Mouse (Mus musculus): Measurements from ENCODE around the gene B3gnt6. TPM values are rescaled to one million over a fixed set of nuclear protein-coding genes. Genes with fewer than 3 reads are reported as not detected.

The B3gnt6 gene
- polyA plus RNA-seq, 1 experiment from 2014 or later, result not detected

GRCm38 (mm10) chr7:98147766-98148165, 51.5 kb downstream of the B3gnt6 start:
- no peak for DNase-seq (ENCODE audit: low spot score, missing footprints)
- Histone ChIP-seq H3K4me1 (ENCODE audit: control insufficient read depth, insufficient read depth, low read length) (peaks cover 8% of the 10 kb centered on the region; the same call in 1 of the 2 replicates), H3K9ac (ENCODE audit: low read length) (no peak overlapping the region), H3K27me3 (ENCODE audit: control insufficient read depth, insufficient read depth, low read length) (no peaks in the 10 kb centered on the region), H3K27ac (ENCODE audit: low read depth, low read length) (no peak overlapping the region), H3K9me3 (ENCODE audit: control insufficient read depth, low read length) (no peaks in the 10 kb centered on the region), H3K4me2 (no peak overlapping the region), H3K36me3 (ENCODE audit: control insufficient read depth, insufficient read depth, low read length) (no peaks in the 10 kb centered on the region), H3K4me3 (ENCODE audit: low read depth, low read length) (no peak overlapping the region)
- no peak for ATAC-seq (ENCODE audit: low FRiP score)
- WGBS, result 69% methylated on average over 8 of the region's 8 CpGs

DNA sequence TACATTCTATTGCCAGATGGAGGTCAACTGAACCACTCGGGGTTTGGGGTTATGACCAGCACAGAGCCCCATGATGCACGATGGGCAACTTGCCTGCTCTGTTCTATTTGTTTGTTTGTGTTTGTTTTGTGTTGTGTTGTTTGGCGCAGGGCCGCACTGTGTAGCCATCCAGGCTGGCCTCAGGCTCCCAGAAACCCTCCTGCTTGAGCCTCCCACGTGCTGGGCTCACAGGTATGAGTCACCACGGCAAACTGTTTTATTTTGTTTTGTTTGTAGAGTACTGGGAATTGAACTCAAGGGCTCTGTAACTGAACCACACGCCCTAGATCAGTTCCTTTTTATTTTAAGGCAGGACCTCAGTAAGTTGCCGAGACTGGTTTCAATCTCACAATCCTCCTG, 52.8 kb downstream of the B3gnt6 start:
- DNase-seq (ENCODE audit: low spot score, missing footprints), result no peak
- Histone ChIP-seq H3K9me3 (ENCODE audit: control insufficient read depth, low read length) (no peaks in the 10 kb centered on the region), H3K4me1 (ENCODE audit: control insufficient read depth, insufficient read depth, low read length) (peaks cover 10% of the 10 kb centered on the region), H3K4me2 (no peak overlapping the region), H3K9ac (ENCODE audit: low read length) (no peak overlapping the region), H3K27me3 (ENCODE audit: control insufficient read depth, insufficient read depth, low read length) (no peaks in the 10 kb centered on the region), H3K36me3 (ENCODE audit: control insufficient read depth, insufficient read depth, low read length) (no peaks in the 10 kb centered on the region), H3K4me3 (ENCODE audit: low read depth, low read length) (no peak overlapping the region), H3K27ac (ENCODE audit: low read depth, low read length) (no peak overlapping the region)
- 82% methylated on average over 8 of the region's 8 CpGs for WGBS
- no peak for ATAC-seq (ENCODE audit: low FRiP score)

DNA sequence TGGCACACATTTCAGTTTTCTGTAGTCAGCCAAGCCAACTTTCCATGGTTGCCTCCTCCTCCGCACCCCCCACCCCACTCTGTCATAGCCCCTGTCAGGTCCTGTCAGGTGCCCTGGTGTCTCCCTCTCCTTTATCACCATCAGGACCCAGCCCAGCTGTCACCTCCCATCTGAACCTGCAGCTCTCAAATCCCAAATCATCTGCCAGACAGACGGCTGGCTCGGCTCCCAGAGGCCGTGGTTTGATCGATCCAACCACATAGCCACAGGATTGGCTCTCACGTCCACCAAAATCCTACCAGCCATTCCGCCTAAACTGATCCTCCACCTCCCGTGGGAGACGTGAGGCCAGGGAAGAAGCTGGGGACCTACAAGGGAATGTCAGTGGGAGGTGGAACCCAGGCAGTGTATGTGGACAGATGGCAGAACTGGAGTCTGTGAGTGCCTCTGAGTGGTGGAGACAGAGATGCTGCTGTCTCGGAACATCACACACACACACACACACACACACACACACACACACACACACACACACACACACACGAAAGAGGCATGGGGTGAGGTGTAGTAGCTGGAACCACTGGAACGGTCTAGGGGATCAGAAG, 53.3 kb downstream of the B3gnt6 start:
- Histone ChIP-seq H3K4me1 (ENCODE audit: control insufficient read depth, insufficient read depth, low read length) (peaks cover 10% of the 10 kb centered on the region), H3K9me3 (ENCODE audit: control insufficient read depth, low read length) (no peaks in the 10 kb centered on the region), H3K9ac (ENCODE audit: low read length) (no peak overlapping the region), H3K4me3 (ENCODE audit: low read depth, low read length) (no peak overlapping the region), H3K27ac (ENCODE audit: low read depth, low read length) (no peak overlapping the region), H3K36me3 (ENCODE audit: control insufficient read depth, insufficient read depth, low read length) (no peaks in the 10 kb centered on the region), H3K27me3 (ENCODE audit: control insufficient read depth, insufficient read depth, low read length) (no peaks in the 10 kb centered on the region), H3K4me2 (no peak overlapping the region)
- ATAC-seq (ENCODE audit: low FRiP score) (no peak), DNase-seq (ENCODE audit: low spot score, missing footprints) (no peak)
- 85% methylated on average over 12 of the region's 12 CpGs for WGBS

DNA sequence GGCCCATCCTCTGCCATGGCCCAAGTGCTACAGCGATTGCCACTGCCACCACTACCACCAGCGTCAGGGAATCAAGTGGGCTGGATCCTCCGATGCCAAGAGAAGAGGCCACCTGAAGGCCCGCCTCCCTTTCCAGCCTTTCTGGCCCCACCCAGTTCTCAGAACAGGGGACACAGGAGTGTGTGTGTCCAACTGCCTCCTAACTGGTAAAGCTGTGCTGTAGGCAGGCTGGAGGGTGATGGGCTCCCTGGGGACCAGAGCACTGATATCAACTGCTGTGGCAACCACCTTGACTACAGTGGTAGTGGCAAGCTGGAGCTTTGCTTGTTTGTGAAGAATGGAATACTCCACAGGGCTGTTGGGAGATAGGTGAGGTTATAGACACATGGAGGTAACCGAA, 53.9 kb downstream of the B3gnt6 start, which contains the start of gene Omp:
Omp (minus strand) TSS at position 101 of the 400 bp plus-strand sequence.
- ATAC-seq (ENCODE audit: low FRiP score) (no peak), DNase-seq (ENCODE audit: low spot score, missing footprints) (no peak)
- Histone ChIP-seq H3K9ac (ENCODE audit: low read length) (no peak within 1 kb of the TSS), H3K36me3 (ENCODE audit: control insufficient read depth, insufficient read depth, low read length) (no peaks in the 10 kb centered on the region), H3K9me3 (ENCODE audit: control insufficient read depth, low read length) (no peaks in the 10 kb centered on the region), H3K27ac (ENCODE audit: low read depth, low read length) (no peak within 1 kb of the TSS), H3K4me2 (no peak within 1 kb of the TSS), H3K4me3 (ENCODE audit: low read depth, low read length) (no peak within 1 kb of the TSS), H3K27me3 (ENCODE audit: control insufficient read depth, insufficient read depth, low read length) (no peaks in the 10 kb centered on the region), H3K4me1 (ENCODE audit: control insufficient read depth, insufficient read depth, low read length) (peaks cover 10% of the 10 kb centered on the region)
- WGBS, result 97% methylated on average over 5 of the region's 5 CpGs

GRCm38 (mm10) chr7:98142648-98143047, 56.6 kb downstream of the B3gnt6 start:
- Histone ChIP-seq H3K9me3 (ENCODE audit: control insufficient read depth, low read length) (no peaks in the 10 kb centered on the region), H3K4me1 (ENCODE audit: control insufficient read depth, insufficient read depth, low read length) (peaks cover 2% of the 10 kb centered on the region; the same call in 1 of the 2 replicates), H3K4me2 (no peak overlapping the region), H3K27me3 (ENCODE audit: control insufficient read depth, insufficient read depth, low read length) (no peaks in the 10 kb centered on the region), H3K27ac (ENCODE audit: low read depth, low read length) (no peak overlapping the region), H3K36me3 (ENCODE audit: control insufficient read depth, insufficient read depth, low read length) (no peaks in the 10 kb centered on the region), H3K4me3 (ENCODE audit: low read depth, low read length) (no peak overlapping the region), H3K9ac (ENCODE audit: low read length) (no peak overlapping the region)
- DNase-seq (ENCODE audit: low spot score, missing footprints) (no peak), ATAC-seq (ENCODE audit: low FRiP score) (no peak)
- WGBS, result 46% methylated on average over 3 of the region's 3 CpGs

Other genes with a start within 250 kb of the B3gnt6 start
- gene Myo7a, start 80.0 kb downstream of the B3gnt6 start, polyA plus RNA-seq (2014; fragmentation: Nextera tagmentation; extraction: Ambion mirVana), result 10.1 and 11.1 TPM in 2 replicates
- 0.18 and 0.23 TPM in 2 replicates for gene Omp, start 54.0 kb downstream of the B3gnt6 start, polyA plus RNA-seq (2014; fragmentation: Nextera tagmentation; extraction: Ambion mirVana)
- gene Capn5, start 21.2 kb downstream of the B3gnt6 start, polyA plus RNA-seq (2014; fragmentation: Nextera tagmentation; extraction: Ambion mirVana), result 3.5 and 3.7 TPM in 2 replicates
- gene Acer3, start 121.7 kb upstream of the B3gnt6 start, polyA plus RNA-seq (2014; fragmentation: Nextera tagmentation; extraction: Ambion mirVana), result 15.8 and 16.6 TPM in 2 replicates
- 7.3 and 7.7 TPM in 2 replicates for gene Tsku, start 161.8 kb upstream of the B3gnt6 start, polyA plus RNA-seq (2014; fragmentation: Nextera tagmentation; extraction: Ambion mirVana)
- gene Gucy2d, start 240.9 kb upstream of the B3gnt6 start, polyA plus RNA-seq (2014; fragmentation: Nextera tagmentation; extraction: Ambion mirVana), result not detected in 2 replicates

Data from midbrain, embryonic 11.5 days (tissue).